Mouse (Mus musculus): ENCODE results near the gene Optn. TPM values are rescaled to one million over a fixed set of nuclear protein-coding genes. Genes with fewer than 3 reads are reported as not detected.
A peak's percentile ranks its signal among the peaks of the same experiment; 100 is the strongest.
"Not testable (repeated sequence)": the region's sequence is repeated elsewhere in the genome, so short reads cannot be mapped to it uniquely, and the experiment has no call there.

Optn gene
- 5.7 and 6.6 TPM in 2 replicates for polyA plus RNA-seq (2015; fragmentation: Nextera tagmentation; extraction: Ambion mirVana)

DNA sequence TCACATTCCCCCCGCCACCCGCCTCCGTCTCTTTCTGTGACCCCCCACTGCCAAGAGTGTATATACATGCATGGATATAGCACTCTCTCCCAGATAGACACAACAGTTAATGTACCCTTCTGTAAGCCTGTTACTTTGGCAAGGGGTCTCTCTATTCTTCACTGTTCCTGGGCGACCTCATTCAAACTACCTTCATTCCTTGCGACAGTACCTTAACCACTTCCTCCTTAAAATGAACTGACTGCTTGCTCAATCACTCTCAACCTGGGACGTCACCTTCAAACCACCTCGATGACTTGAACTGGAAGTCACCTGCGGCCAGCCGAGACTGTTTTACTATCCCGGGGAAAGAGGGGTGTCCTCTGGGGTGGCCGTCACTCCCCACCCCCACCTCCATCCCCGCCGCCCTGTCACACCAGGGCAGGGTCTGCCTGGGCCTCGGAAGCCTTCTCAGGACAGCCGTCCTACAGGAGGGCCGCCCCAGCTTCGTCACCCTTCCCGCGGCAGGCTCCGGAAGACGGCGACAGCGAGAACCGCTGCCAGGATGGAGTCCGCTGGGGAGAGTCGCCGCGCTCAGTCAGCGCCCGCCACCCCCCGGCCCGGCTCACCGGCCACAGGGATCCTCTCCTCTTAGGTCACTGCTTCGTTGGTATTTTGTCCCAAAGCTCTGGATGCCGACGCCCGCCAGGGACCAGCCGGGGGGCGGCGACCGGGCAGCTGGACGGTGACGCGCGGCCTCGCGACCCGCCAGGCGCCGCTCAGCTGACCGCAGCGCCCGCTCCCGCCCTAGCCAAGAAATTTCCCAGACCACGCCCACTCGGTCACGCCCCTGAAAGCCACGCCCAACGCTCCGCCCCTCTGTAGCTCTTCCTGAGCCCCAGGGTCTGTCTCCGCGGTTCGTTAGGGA is at the start of gene Optn:
Gene Optn (minus strand): TSS at position 753 of the 907 bp plus-strand sequence.
- Histone ChIP-seq H3K4me2 (replicated peaks) (peak within 1 kb of the TSS; percentile 92), H3K4me1 (peaks cover 13% of the 10 kb centered on the region), H3K9ac (replicated peaks) (peak within 1 kb of the TSS; percentile 57), H3K27me3 (0 out of 2 replicates have a peak, but pooled peaks cover 2% of the 10 kb centered on the region), H3K9me3 (no peaks in the 10 kb centered on the region), H3K27ac (replicated peaks) (no peak within 1 kb of the TSS), H3K4me3 (peak within 1 kb of the TSS; percentile 60), H3K36me3 (no peaks in the 10 kb centered on the region)
- WGBS = 2% methylated on average over 63 of the region's 63 CpGs
- ATAC-seq (replicated peaks) = peak; percentile 92

GRCm38 (mm10) chr2:5112785-5113291 is 49.0 kb upstream of the Optn start:
- ATAC-seq (replicated peaks) = peak; percentile 72
- H3K9ac ChIP-seq (replicated peaks) = no peak overlapping the region

DNA sequence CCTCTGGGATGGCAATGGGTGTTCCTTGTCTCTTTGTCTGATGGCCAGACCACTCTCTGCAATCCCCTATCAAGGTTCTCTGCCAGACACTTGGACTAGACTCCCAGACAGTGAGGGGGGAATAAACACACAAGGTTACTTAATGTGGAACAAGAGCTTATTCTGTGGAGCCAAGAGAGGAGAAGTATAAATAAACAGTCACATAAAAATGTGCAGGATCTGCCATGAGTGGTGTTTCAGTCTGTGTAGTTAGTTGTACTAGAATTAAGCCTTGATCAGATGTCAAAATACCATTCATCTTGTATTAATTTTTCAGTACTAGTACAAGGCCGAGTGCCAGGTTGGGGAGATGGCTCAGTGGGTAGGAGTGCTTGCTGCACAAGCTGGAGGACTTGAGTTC is 39.0 kb upstream of the Optn start:
- Histone ChIP-seq H3K4me3 (no peak overlapping the region), H3K36me3 (no peaks in the 10 kb centered on the region), H3K9ac (replicated peaks) (no peak overlapping the region), H3K9me3 (0 out of 2 replicates have a peak, but pooled peaks cover 6% of the 10 kb centered on the region), H3K27me3 (no peaks in the 10 kb centered on the region), H3K4me2 (replicated peaks) (no peak overlapping the region), H3K4me1 (peaks cover 4% of the 10 kb centered on the region), H3K27ac (replicated peaks) (no peak overlapping the region)
- WGBS = 66% methylated on average over 1 of the region's 1 CpGs
- ATAC-seq (replicated peaks) = no peak

More at GRCm38 (mm10) chr2:5112785-5113291, 49.0 kb upstream of the Optn start:
- Histone ChIP-seq H3K4me2 (replicated peaks) (peak overlapping the region; percentile 1; the same call in 1 of the 2 replicates), H3K9me3 (no peaks in the 10 kb centered on the region), H3K27me3 (no peaks in the 10 kb centered on the region), H3K36me3 (no peaks in the 10 kb centered on the region), H3K4me3 (no peak overlapping the region), H3K27ac (replicated peaks) (peak overlapping the region; percentile 50), H3K4me1 (peaks cover 24% of the 10 kb centered on the region)
- WGBS = 7% methylated on average over 8 of the region's 8 CpGs

- 0 out of 2 replicates have a peak, but pooled peaks cover 3% of the 10 kb centered on the region for H3K9me3 ChIP-seq
Observed at GRCm38 (mm10) chr2:5101743-5102245, 37.9 kb upstream of the Optn start.

DNA sequence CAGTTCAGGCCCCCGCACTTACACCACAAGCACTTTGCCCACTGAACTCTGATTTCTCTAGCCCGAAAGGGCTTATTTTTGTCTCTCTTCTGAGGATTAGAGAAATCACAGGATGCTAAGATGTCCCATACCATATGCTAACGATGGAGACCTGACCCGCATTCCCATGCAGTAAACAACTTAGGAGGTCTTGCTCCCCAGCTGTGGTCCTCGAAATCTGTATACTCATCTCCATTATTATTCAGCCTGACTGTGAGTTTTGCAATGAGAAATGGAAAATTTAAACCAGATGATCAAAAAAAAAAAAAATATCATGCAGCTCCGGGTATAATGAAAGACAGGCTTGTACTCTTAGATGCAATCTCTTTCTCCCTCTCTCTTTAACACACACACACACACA is 35.3 kb upstream of the Optn start:
- Histone ChIP-seq H3K4me2 (replicated peaks) (no peak overlapping the region), H3K27me3 (no peaks in the 10 kb centered on the region), H3K9me3 (no peaks in the 10 kb centered on the region), H3K4me1 (peaks cover 6% of the 10 kb centered on the region), H3K27ac (replicated peaks) (no peak overlapping the region), H3K9ac (replicated peaks) (no peak overlapping the region), H3K36me3 (no peaks in the 10 kb centered on the region), H3K4me3 (no peak overlapping the region)
- WGBS = 74% methylated on average over 6 of the region's 6 CpGs
- ATAC-seq (replicated peaks) = no peak

More at GRCm38 (mm10) chr2:5101743-5102245, 37.9 kb upstream of the Optn start:
- no peaks in the 10 kb centered on the region for H3K36me3 ChIP-seq
- H3K4me2 ChIP-seq (replicated peaks) = no peak overlapping the region
- H3K4me1 ChIP-seq = peaks cover 6% of the 10 kb centered on the region
- WGBS = 89% methylated on average over 10 of the region's 10 CpGs
- no peak overlapping the region for H3K4me3 ChIP-seq
- ATAC-seq (replicated peaks) = no peak
- no peak overlapping the region for H3K9ac ChIP-seq (replicated peaks)
- H3K27ac ChIP-seq (replicated peaks) = no peak overlapping the region
- no peaks in the 10 kb centered on the region for H3K27me3 ChIP-seq

GRCm38 (mm10) chr2:5097786-5098445 is 34.1 kb upstream of the Optn start:
- Histone ChIP-seq H3K36me3 (no peaks in the 10 kb centered on the region), H3K4me1 (peaks cover 6% of the 10 kb centered on the region), H3K27me3 (no peaks in the 10 kb centered on the region), H3K27ac (replicated peaks) (peak overlapping the region; percentile 63), H3K9ac (replicated peaks) (peak overlapping the region; percentile 42), H3K4me2 (replicated peaks) (peak overlapping the region; percentile 41), H3K4me3 (peak overlapping the region; percentile 24), H3K9me3 (no peaks in the 10 kb centered on the region)
- 36% methylated on average over 20 of the region's 20 CpGs for WGBS
- ATAC-seq (replicated peaks) = peak; percentile 43; the same call in 1 of the 2 replicates

- H3K27ac ChIP-seq (replicated peaks) = no peak overlapping the region
- WGBS = 20% methylated on average over 1 of the region's 1 CpGs
- H3K36me3 ChIP-seq = no peaks in the 10 kb centered on the region
- H3K9ac ChIP-seq (replicated peaks) = no peak overlapping the region
- peaks cover 6% of the 10 kb centered on the region for H3K4me1 ChIP-seq
- no peak for ATAC-seq (replicated peaks)
- H3K4me2 ChIP-seq (replicated peaks) = no peak overlapping the region
- H3K4me3 ChIP-seq = no peak overlapping the region
- no peaks in the 10 kb centered on the region for H3K9me3 ChIP-seq
- H3K27me3 ChIP-seq = no peaks in the 10 kb centered on the region
Observed at GRCm38 (mm10) chr2:5095316-5095715, 31.5 kb upstream of the Optn start.

DNA sequence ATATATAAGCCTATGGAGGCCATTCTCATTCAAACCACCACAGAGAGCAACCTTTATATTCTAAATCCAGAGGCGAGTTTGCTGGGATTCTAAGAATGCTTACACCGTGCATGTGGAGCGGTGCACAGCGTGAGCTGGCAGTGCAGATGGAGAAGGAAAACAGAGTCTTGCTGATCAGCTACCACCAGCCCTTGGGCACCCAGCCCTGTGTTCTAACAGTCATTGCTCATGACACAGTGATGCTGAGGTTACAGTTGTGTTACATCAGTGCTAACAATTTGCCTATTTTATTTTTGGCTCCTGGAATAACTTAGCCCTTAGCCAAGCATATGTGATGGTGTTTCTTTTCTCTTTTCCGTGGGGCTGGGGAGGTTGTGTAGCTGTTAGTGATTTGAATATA is 31.0 kb upstream of the Optn start:
- H3K4me3 ChIP-seq = no peak overlapping the region
- ATAC-seq (replicated peaks) = no peak
- H3K4me2 ChIP-seq (replicated peaks) = no peak overlapping the region
- H3K36me3 ChIP-seq = no peaks in the 10 kb centered on the region
- no peaks in the 10 kb centered on the region for H3K27me3 ChIP-seq
- WGBS = 73% methylated on average over 5 of the region's 5 CpGs
- no peak overlapping the region for H3K27ac ChIP-seq (replicated peaks)
- H3K4me1 ChIP-seq = peaks cover 6% of the 10 kb centered on the region
- H3K9me3 ChIP-seq = no peaks in the 10 kb centered on the region
- no peak overlapping the region for H3K9ac ChIP-seq (replicated peaks)

DNA sequence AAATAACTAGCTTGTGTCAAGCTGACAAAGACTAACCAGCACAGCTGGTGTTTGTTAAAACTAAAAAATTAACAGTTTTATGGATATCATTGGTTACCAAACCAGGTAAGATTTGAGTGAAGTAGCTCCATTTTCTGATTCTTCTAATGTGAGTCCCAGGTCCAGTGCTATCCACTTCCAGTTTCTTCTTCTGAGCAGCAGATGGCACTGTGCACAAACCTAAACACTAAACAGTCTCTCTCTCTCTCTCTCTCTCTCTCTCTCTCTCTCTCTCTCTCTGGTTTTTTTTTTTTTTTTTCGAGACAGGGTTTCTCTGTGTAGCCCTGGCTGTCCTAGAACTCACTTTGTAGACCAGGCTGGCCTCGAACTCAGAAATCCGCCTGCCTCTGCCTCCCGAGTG is 26.5 kb upstream of the Optn start:
- 69% methylated on average over 4 of the region's 4 CpGs for WGBS
- ATAC-seq (replicated peaks) = peak; percentile 79
- not testable (repeated sequence) for H3K9me3 ChIP-seq; H3K4me3 ChIP-seq; H3K36me3 ChIP-seq; H3K4me2 ChIP-seq (replicated peaks); H3K4me1 ChIP-seq; H3K27me3 ChIP-seq; H3K9ac ChIP-seq (replicated peaks); H3K27ac ChIP-seq (replicated peaks)

DNA sequence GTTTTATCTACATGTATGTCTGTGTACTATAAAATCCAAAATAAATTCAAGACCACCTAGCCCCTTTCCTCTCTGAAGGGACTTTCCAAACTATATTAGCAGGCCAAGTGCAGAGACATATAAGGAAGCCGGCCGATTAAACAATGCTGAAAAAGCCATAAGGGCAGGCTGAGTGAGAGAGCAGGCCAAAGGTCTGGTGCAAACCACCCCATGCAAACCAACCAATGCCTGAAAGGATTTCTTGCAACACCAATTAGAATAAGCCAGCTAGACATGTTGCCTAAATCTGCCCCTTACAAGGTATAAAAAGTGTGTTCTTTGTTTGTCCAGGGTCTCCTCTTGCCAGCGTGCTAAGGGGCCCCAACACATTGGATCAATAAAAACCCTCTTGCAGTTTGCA is 23.8 kb upstream of the Optn start:
- no peak overlapping the region for H3K4me3 ChIP-seq
- ATAC-seq (replicated peaks) = no peak
- WGBS = 89% methylated on average over 3 of the region's 3 CpGs
- no peaks in the 10 kb centered on the region for H3K9me3 ChIP-seq
- no peaks in the 10 kb centered on the region for H3K36me3 ChIP-seq
- no peak overlapping the region for H3K27ac ChIP-seq (replicated peaks)
- no peak overlapping the region for H3K9ac ChIP-seq (replicated peaks)
- H3K27me3 ChIP-seq = no peaks in the 10 kb centered on the region
- H3K4me1 ChIP-seq = no peaks in the 10 kb centered on the region
- H3K4me2 ChIP-seq (replicated peaks) = no peak overlapping the region

GRCm38 (mm10) chr2:5083739-5084138 is 19.9 kb upstream of the Optn start:
- no peak overlapping the region for H3K9ac ChIP-seq (replicated peaks)
- ATAC-seq (replicated peaks) = no peak
- no peaks in the 10 kb centered on the region for H3K9me3 ChIP-seq
- H3K36me3 ChIP-seq = no peaks in the 10 kb centered on the region
- no peaks in the 10 kb centered on the region for H3K27me3 ChIP-seq
- H3K27ac ChIP-seq (replicated peaks) = no peak overlapping the region
- H3K4me1 ChIP-seq = peaks cover 10% of the 10 kb centered on the region
- no peak overlapping the region for H3K4me2 ChIP-seq (replicated peaks)
- H3K4me3 ChIP-seq = no peak overlapping the region
- 92% methylated on average over 7 of the region's 7 CpGs for WGBS
